Mouse (Mus musculus) retina, embryonic 14.5 days (tissue): ENCODE measurements at regions not wholly inside any gene's neighbourhood (a gene's known extent, or its start where the extent isn't known, plus 50 kb on each side); places are given as distances from the start of the nearest gene placed in this dataset.
A peak's percentile ranks its signal among the peaks of the same experiment; 100 is the strongest.

ENCODE experiments used
- DNase-seq: peaks from one replicate; pipeline ENCODE4 v3.0.0-alpha.2; 2015; ENCODE audit warnings: low spot score

DNA sequence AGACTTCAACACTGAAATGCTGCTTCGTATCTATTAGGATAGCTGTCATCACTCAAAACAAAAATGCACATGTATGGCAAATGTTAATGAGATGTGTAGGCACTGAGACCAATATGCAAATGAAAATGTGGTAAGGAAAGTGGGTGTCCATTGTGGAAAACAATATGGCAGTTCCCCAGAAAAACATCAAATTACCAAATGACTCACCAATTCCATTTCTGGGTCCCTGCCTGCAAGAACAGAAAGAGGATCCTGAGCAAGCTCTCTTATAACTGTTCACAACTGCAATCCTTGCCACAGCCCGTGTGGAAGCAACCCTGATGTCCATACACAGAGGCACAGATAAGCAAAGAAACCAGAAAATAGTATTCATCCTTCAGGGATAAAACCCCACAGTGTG, 442.0 kb downstream of the Defb40 start:
- no peak for DNase-seq

DNA sequence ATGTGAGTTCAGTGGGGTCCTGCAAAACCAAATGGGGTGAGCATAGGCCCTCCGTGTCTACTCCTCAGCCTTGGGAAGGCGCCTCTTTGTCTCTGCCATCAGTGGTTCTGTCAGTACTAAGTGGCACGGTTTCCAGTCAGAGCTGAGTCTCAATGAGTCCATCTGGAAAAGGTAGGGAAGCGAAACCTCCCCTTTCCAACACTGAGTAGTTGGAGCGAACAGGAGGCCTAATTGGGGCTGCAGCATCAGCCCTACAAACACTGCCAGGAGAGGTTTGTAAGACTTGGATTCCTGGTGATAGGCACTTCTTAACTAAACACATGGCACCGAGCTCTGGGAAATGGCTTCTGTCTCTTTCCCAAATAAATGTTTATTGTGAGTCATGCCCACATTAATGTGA, 449.9 kb downstream of the Defb40 start:
- DNase-seq, result no peak

DNA sequence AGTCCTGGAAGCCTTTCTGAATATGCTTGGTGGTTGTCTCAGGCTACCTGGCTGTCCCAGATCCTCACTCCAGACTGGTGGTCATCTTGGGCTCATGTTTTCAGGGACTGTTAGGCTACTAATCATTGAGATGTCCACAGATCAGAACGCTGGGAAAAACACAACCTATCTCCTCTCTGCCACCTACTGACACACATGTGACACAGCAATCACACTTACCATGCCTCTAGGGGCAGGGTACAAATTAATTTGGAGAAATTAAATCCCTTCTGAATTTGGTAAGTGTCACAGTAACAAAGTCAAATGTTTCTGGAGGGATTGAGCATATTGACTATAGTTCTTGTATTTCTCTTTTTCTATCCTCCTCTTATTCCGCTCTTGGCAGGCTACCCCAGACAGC, 465.6 kb downstream of the Defb40 start:
- no peak for DNase-seq

DNA sequence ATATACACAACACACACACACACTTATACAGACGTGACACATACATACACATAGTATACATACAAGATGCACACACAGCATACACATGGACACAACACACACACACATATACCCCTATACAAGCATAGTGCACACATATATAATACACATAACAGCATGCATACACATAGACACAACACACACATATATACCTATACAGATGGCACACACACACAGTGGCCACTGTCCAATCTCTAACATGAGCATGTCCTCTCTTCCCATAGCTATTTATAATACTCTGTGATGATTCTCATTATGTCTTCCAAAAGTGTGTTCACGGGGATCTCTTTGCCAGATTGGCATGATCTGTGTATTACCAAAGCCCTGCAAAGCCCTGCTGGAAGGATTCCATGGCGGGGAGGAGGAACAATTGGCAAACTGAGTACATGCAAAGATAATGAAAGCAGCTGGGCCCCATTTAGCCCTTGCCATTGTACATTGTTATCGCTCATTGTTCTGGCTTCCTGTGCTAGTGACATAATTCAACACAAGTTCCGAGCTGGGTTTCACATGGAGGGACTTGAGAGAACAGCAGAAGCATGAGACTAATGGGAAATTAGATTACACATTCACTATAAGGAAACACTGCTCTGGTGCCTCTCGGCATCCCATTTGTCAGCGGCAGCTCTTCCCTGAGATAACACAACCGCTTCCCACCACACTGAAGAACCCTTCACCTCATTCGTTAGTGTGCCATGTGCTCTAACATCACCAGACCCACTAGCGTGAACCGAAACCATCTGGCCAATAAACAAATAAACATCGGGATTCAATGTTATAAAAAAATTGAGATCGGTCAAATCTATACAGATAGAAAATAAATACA, 471.7 kb downstream of the Defb40 start:
- DNase-seq, result peak; percentile 47

DNA sequence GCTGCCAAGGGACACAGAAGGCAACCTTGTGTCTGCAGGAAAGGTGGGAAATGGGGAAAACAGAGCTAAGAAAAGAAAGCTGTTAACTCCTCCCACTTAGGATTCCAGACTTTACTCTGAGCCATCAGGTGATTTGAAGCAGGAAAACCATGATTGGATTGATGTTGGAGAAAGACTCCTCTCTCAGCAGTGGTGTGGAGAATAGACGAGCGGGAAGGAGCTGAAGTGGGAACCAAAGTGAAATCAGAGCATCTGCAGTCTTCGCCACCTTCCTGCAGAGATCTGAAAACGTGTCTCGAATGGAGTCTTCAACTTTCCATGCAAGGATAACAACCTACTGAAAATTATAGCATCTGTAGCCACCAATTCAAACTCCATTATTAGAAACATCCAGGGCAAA, 487.4 kb downstream of the Defb40 start:
- DNase-seq, result no peak

DNA sequence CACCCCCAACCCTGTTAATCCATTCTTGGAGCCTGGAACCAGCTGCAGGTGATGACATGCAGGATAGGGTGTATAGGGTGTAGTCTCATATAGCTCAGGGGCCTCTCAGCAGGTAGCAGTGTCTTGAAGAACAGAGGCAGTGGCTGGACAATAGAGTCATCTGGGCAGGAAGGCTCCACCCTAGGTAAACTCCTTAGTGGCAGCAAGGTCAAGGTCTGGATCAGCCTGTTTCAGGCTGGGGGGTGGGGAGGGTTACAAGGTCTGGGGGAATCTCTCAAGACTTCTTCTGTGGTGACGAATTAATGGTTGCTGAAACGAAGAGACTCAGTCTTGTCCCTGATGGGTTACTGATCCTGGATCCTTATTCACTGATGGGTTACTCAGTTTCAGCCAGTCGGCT, 498.0 kb downstream of the Defb40 start:
- DNase-seq, result no peak

DNA sequence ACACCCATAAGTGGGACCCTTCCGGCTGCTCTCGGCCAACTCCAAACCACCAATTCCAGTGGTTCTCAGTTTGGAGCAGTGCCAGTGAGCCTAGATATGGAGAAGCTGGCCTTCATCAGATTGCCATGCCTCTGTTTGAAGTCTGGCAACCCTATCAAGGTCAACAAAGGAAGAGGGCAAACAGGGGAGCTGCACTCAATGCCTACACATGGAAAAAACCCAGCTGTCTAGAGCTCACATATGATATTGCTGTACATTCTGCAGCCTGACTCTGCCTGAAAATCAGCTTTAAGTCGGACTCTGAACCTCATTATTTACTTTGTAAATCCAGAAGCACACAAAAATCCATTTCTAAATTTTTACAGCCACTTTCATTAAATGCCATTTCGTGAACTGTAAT, 499.9 kb downstream of the Defb40 start:
- DNase-seq, result no peak

DNA sequence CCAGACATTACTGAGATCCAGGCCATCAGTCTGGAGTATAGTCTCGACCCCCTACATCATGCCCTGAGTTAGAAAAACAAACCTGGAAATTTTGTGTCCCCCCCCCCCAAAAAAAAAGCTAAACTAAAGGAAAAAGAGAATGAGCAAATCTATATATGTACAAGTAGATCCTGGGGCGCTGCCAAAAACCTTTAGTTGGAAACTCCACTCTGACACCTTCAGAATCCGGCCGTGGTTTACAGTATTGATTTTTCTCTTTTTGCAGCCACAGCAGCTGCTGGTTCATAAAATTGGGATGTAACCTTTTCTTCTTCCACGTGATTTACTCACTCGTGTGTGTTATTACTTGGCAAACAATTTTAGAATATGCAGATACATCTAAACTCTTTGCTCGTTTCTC, 510.5 kb downstream of the Defb40 start:
- DNase-seq, result no peak

DNA sequence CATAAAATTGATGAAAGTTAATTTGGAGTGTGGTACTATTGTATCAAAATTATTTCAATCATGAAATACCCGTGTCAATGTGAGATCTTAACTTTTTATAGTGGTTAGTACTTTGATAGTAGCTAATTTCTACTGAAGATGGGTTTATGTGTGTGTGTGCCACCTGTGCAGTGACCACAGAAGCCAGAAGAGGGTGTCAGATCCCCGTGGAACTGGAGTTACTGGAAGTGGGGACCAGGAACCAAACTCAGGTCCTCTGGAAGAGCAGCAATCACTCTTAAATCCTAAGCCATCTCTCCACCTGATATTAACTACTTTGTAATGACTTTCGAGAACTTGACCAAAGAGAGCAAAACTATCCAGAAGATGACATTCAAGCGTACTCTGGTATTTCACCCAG, 517.4 kb downstream of the Defb40 start:
- no peak for DNase-seq

DNA sequence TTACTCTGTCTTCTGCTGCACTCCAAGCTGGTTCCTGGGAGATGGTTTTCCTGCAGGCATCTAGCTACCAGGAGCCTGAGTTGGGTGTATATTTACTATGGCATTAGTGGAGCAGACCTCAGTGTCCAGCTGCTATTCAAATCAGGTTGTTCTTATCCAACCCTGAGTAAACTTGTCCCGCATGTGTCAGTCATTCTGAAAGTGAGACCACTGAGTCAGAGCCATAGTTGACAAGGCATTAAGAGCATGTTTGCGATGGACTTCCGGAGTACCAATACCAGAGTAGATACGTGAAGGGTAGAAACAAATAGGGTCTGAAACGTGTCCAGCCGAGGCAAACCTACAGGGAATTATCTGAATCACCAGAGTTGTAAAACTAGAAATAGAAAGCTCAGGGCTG, 520.6 kb downstream of the Defb40 start:
- no peak for DNase-seq

DNA sequence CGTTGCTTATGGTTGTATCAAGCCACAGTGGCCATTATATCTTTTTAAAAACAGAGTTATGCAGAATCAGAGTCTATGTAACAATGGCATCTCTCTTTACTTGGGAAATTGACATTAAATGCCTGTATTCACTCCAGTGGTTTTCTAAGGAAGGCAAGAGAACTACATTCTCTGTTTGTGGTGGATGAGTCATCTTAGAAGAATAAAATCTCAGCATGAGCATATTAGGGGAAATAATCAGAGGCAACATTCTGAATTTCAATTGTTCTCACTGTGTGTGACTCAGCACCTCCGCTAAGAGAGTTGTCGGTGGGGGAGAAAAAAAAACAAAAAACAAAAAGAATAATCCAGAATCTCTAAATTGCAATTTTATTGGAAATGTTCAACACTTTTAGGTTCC, 529.0 kb downstream of the Defb40 start:
- DNase-seq, result no peak

DNA sequence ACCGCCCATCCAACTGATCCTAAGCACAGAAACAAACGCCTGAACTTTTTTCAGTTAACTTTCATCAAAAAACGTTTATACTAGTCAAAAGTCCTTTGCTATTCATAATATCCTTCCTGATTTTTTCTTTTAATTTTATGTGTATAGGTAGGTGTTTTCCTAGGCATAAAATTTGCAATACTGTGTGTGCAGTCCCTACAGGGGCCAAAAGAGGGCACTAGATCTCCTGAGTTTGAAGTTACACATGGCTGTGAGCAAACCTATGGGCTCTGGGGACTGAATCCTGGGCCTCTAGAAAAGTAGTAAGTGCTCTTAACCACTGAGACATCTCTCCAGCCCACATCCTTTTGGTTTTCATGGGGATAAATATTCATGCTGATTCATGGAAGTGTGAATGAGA, 535.8 kb downstream of the Defb40 start:
- no peak for DNase-seq

DNA sequence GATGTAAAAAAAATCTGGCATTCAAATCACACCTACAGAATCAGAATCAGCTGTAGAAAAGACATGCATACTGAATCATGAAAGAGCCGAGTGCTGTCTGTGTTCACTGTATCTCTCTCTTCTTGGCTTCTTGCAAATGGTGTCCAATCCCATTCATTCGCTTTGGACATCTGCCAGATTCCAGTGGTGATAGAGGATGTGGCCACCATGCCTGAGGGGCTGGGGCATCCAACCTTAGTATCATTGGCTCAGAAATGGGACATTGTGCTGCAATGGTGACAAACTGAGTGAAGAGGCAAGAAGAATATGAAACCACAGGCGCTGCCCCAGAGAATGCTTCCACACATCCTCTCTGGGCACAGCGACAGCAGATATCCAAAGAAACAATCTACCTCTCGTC, 555.2 kb downstream of the Defb40 start:
- no peak for DNase-seq

DNA sequence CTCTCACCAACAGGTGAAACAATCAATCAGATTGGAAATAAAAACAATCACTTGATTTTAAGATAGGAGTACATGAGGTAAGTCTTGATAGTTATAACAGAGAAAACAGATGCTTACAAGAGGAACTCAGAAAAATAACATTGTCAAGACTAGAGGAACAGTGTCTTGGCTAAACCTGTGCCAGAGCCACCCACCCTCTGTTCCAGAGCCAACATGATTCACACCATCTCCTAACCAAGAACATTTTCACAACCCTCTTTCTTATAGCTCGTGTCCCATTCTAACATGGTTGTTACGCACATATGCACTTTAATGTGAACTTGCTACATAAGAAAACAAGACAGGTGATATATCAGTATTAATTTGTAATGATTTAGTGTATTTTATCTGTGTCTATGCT, 565.6 kb downstream of the Defb40 start:
- DNase-seq, result no peak

DNA sequence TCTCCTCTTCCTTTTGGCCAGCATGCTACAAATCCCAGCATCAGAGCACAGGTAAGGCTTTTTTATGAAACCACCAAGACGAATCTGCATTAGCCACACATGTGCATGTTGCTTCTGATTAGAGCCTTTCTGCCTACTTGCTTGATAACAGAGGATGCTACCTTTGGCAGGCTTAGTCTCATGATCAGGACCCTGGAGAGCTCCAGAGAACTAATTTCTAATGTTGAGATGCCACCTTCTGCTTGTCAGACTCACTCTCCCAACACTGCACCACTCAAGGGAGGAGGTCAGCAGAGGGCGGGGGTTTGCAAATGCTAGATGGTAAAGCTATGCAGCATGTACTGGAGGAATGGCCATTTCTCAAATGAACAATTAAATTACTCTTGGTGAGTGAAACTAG, 571.6 kb downstream of the Defb40 start:
- DNase-seq, result peak; percentile 43

DNA sequence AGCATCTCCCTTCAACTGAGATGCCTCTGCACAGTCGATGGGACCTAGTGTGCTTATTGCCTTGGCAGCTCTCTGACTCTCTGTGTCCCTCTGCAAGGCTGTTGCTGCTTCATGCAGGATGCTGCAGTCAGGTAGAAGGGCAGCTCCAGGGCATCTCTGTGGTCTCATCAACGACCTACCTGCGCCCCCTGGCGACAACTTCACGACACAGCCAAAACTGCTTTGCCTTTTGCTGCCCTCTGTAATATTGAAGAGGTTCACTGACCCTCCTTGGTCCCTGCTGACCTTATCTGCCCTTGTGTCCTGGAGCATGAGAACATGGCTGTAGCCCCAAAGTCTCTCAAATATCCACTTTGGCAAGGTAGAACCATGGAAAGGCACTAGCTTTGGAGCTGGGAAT, 589.7 kb downstream of the Defb40 start:
- peak; percentile 80 for DNase-seq

DNA sequence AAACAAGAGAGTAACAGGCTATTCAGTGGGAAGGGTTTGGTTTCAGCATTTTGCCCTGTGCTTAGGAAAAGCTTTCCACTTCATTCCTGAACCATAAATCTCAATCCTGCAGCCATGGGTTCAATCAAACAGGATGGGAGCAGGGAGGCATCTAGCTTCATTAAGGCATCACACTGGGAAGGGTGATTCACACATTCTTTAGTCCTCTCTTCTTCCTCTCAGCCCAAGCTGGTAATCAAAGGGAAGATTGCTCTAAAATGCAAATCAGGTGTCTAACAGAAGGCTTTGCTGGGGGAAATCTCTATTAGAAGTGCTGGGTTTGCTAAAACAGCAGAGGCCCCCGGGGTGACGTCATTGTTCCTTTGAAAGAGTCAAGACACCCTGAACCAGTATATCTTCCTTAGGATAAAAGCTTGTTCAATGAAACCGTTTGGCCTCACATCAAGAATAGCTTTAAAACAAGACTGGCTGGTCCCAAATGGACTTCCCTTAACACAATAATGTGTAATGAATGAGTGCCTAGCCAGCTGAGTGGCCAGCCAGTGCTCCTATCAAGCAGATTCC, 596.4 kb downstream of the Defb40 start:
- no peak for DNase-seq

DNA sequence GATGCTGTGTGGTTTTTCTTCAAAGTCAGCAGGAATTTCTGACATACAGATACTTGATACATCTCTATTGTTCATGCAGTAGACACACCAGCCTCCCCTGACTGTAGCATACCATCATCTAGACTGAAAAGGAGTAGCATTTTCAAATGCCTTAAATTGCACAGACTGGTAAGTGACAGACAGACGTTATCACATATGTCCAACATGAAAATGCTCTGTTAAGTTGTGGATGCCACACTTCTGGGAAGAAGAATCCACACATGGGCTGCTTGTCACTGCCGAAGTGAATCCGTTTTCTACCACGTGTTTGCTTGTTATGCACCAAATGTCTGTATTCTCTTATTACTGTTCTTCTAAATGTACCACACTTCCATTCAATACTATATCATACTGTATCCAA, 629.3 kb downstream of the Defb40 start:
- DNase-seq, result no peak

DNA sequence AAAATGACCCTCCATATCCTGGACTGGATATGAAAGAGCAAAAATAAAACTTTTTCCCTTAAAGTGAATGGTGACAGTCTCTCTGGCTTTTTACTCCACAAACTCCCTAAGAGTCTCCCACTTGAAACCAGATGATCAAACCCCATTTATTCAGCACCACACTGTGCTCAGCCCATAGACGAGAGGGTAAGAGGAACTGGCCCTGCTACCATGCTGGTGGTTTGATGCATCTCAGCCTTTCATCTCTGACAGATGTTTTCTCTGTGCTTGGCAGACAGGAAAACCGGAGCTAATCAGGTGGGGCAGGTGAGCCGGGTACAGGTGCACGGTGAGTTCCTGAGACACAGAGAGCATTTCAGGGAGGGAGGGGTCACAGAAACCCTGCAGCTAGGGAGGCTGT, 631.8 kb downstream of the Defb40 start:
- DNase-seq, result no peak

DNA sequence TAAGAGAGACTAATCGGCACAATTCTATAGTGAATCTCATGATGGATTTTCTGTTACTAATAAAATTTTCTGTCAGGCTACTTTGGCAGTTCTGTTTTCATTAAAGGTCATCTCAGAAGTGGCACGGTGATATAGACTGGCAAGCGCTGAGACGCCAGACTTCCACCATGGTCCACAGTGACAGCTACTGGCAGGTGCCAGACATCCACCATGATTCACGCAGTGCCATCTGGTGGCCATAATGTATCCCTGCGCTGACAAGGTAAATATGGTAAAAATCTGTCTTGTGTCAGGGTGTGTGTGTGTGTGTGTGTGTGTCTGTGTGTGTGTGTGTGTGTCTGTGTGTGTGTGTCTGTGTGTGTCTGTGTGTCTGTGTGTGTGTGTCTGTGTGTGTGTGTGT, 632.7 kb downstream of the Defb40 start:
- DNase-seq, result peak; percentile 81

DNA sequence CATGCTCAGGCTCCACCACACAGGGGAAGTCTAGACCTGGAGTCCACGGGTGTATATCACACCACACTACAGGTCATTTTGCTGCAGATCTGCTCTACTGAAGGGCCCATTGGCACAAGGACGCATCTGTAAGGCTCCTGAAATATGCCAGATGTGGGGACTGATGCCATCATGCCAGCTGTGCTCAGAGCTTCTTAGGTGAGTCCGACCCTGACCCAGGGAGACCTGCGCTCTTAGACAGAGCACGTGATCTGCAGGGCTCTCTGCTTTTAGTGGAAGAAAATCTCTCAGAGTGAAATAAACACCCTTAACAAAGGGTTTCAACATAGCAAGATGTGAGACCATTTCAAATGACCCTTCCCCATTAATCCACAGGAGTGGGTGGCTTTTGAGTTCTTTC, 633.2 kb downstream of the Defb40 start:
- DNase-seq, result no peak

DNA sequence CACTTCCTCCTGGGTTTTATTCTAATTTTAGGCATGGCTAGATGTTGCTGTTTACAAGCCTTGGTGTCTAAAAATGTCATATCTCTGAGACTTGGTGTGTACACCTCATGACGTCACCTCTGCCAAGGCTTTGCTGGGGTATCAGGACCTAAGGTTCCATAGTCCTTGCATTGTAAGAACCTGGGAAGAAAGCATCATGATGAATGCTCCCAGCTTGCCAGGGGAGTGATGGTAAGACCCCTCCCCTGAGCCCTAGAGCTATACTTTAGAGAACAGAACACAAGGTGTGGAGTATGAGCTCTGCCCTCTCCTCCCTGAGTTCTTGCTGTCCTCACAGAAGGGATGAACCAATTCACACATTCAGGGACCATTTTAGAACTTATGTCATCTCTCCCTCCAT, 642.5 kb downstream of the Defb40 start:
- no peak for DNase-seq

DNA sequence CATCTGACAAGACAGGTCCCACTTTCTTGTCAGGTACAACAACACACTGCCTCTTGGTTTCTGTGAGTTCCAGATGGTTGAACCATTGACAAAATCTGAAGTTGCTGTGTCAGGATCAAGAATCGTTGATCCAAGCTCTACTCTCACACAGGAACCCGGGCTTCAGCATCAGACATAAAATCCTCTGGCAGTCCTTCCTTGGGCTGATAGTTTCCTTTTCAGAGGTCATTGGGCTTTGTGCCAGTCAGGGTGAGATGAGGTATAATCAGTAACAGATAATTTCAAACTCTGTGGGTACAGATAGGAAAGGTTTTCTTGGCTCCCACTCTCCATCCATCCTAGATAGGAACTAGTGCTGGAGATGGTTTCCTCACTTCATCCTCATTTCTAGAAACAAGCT, 649.5 kb downstream of the Defb40 start:
- no peak for DNase-seq

DNA sequence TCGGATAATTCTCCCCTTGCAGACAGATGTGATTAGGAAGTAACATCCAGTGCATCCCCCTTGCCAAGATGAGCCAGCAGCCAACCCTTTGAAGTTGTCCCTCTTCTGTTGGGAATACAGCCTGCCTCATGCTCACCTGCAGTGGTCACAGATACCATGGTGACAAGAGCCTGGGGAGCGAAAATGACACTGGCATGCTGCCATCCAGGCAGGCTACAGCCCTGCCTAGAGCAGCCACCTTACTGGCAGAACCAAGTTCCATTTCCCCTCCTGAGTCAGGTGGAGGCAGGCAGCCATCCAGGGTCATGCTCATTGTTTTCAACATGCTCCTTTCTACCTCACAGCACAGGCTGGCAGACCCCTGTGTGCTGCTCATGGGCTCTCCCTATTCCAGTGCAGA, 661.6 kb downstream of the Defb40 start:
- DNase-seq, result no peak
